Mouse (Mus musculus) heart, adult 2 months (tissue): ENCODE data around the gene Tmod1.

Experiments
- CTCF ChIP-seq: fragments of 200-600 bp; IDR thresholded peaks from 2 replicates; pipeline ENCODE4 v1.8.1; 2022; ENCODE audit warnings: antibody characterized with exemption, mild to moderate bottlenecking, moderate library complexity
- EP300 ChIP-seq: fragments of 200-500 bp; IDR thresholded peaks from 2 replicates; pipeline ENCODE4 v1.6.1; 2011; ENCODE audit warnings: low read depth, low read length, control low read depth; ENCODE audit not compliant: insufficient read depth
- POLR2A ChIP-seq: fragments of 200-500 bp; IDR thresholded peaks from 2 replicates; pipeline ENCODE4 v1.6.1; 2011; ENCODE audit warnings: mild to moderate bottlenecking, low read depth, low read length, control low read depth; ENCODE audit not compliant: insufficient read depth

DNA sequence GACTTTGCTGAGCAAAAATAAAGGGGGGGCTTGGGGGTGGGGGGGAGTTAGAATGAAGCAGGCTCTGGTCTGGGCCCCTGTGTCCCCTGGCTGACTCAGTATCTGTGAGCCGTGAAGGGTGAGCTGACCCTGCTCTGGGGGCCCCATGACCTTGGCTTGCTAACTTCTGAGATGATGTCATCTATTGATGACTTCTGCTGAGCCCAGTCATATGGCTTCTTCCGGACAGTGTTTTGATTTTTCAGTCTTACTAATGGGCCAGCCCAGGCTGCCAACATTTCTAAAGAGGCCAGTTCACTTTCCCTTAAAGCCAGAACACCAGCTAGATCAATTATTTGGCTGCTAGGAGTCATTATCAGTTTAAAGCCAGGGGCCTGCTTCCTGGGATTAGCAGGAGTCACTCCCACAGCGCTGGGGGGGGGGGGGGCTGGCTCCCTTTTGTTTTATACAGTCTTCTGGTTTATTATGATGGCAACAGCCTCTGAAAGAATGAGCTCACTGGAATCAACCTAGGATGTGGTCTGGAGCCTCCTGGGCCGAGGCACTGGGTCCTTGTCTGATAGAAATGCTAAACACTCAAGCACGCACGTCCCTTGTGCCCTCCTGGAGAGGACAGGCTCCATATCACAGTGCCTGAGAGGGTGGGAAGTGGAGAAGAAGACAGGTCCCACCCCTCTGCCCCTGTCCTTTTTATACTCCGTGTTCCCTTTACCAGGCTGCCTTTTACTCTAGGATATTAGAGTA lies 3.2 kb downstream of the Tmod1 start:
- no peak for TF ChIP-seq CTCF
- peak; percentile 24; the same call in 1 of the 2 replicates for TF ChIP-seq POLR2A
- TF ChIP-seq EP300: 0 out of 2 replicates have a peak, but pooled peaks have one; percentile 46
